Mouse (Mus musculus) c-Kit-positive CD71-positive TER-119-positive erythroid progenitor cells, embryonic 14.5 days (primary cell): ENCODE measurements around the gene Mark4.

Experiments used
- DNase-seq: peaks from one replicate; pipeline ENCODE4 v3.0.0-alpha.2; 2013; ENCODE audit warnings: low spot score

Gene Mark4

GRCm38 (mm10) chr7:19436276-19436675 lies 22.3 kb downstream of the Mark4 start:
- no peak for DNase-seq

- DNase-seq: no peak
These were observed 26.1 kb downstream of the Mark4 start for GRCm38 (mm10) chr7:19432475-19432874.

GRCm38 (mm10) chr7:19430402-19430801 lies 28.2 kb downstream of the Mark4 start:
- DNase-seq: no peak

- no peak for DNase-seq
These were observed 28.9 kb downstream of the Mark4 start for GRCm38 (mm10) chr7:19429726-19430125.

- no peak for DNase-seq
These were observed 30.5 kb downstream of the Mark4 start for GRCm38 (mm10) chr7:19427999-19428650.

GRCm38 (mm10) chr7:19426888-19427287 lies 31.7 kb downstream of the Mark4 start:
- no peak for DNase-seq

- DNase-seq: no peak
These were observed 32.3 kb downstream of the Mark4 start for GRCm38 (mm10) chr7:19426349-19426748.

GRCm38 (mm10) chr7:19424051-19424450 lies 34.6 kb downstream of the Mark4 start:
- DNase-seq: no peak

GRCm38 (mm10) chr7:19423083-19423482 lies 35.5 kb downstream of the Mark4 start:
- DNase-seq: no peak

- peak; percentile 82 for DNase-seq
These were observed 37.6 kb downstream of the Mark4 start for GRCm38 (mm10) chr7:19420821-19421636.

GRCm38 (mm10) chr7:19420121-19420520 lies 38.5 kb downstream of the Mark4 start:
- no peak for DNase-seq

- DNase-seq: no peak
These were observed 42.0 kb downstream of the Mark4 start for GRCm38 (mm10) chr7:19416590-19416989.

- DNase-seq: no peak
These were observed 45.1 kb downstream of the Mark4 start for GRCm38 (mm10) chr7:19413525-19413924.

- no peak for DNase-seq
These were observed 46.8 kb downstream of the Mark4 start for GRCm38 (mm10) chr7:19411783-19412182.

- no peak for DNase-seq
These were observed 47.8 kb downstream of the Mark4 start for GRCm38 (mm10) chr7:19410766-19411344.

- DNase-seq: no peak
These were observed 48.9 kb downstream of the Mark4 start for GRCm38 (mm10) chr7:19409753-19410152.

GRCm38 (mm10) chr7:19405417-19405816 lies 53.2 kb downstream of the Mark4 start:
- DNase-seq: peak; percentile 79

- DNase-seq: no peak
These were observed 54.1 kb downstream of the Mark4 start, which contains the start of gene Ckm for GRCm38 (mm10) chr7:19404476-19404875. Gene Ckm (plus strand): TSS chr7:19404776.

GRCm38 (mm10) chr7:19403731-19404296 lies 54.8 kb downstream of the Mark4 start, which contains the start of gene Klc3:
Gene Klc3 (minus strand): TSS chr7:19404104.
- DNase-seq: peak; percentile 84

GRCm38 (mm10) chr7:19402535-19403112 lies 56.0 kb downstream of the Mark4 start:
- DNase-seq: no peak

GRCm38 (mm10) chr7:19400946-19401345 lies 57.7 kb downstream of the Mark4 start:
- DNase-seq: no peak
